Mouse (Mus musculus): ENCODE results near the gene Dner.
A peak's percentile ranks its signal among the peaks of the same experiment; 100 is the strongest.

Gene Dner

DNA sequence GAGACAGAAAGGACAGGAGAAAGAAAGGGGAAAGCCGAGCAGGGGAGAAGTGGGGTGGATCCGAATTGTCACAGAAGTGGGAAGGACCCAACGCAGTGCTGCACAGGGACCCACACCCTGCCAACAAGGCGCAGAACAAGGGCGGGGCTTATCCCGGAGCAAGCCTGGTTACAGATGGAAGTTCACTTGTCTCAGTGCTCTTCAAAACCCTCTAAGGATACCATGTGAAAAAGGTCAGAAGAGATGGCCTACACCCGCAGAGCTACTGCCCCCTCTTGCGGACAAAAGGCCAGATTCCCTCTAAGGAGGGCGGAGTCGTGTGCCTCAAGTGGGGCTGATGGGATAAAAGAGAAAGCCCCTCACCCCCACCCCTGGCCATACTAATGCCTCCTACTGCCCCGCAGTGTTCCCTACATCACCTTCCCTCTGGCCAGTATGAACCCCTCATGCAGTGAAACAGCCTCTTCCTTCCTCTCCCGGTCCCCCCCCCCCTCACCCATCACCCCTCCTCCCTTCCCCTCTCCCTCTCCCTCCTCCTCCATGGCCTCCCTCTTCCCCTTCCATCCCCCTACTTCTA, 73.0 kb downstream of the Dner start:
- no peak for DNase-seq

DNA sequence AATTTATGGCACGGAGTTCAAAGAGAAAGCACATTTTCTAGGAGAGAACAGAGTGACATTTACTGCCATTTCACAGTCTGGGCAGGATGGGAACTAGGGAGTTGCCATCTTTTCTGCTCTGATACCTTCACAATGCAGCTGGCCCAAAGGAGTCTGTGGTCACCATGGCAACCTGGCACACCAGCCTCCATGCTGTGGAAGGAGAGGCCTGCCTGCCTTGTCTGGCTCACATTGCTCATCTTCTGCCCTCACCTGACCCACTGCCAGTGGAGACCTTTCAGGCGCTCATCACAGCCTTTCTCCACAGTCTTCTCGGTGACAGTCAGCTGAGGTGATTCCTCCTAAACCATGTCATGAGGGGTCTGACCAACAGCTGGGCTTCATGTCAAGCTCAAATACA, 74.7 kb downstream of the Dner start:
- DNase-seq: peak; percentile 45

GRCm38 (mm10) chr1:84619131-84619760, 76.8 kb downstream of the Dner start:
- DNase-seq: peak; percentile 44

DNA sequence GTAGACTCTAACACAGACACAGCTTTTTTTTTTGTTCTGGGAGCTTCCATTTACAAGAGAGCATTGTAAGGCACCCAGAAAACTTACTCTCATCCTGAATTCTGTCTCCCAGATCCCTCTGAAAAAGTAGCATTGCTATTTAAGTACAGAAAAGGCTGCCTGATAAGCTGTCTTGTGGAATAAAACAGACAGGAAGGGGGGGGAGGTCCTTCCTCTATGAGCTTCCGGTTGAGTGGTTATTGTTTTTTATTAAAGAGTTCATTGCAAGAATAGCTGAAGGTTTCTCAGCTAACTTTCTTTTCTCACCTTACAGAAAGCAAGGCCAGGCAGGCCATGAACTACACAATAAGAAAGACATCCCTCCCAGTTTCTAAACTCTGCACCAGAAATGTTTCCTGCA, 77.9 kb downstream of the Dner start:
- no peak for DNase-seq

GRCm38 (mm10) chr1:84616133-84616532, 79.9 kb downstream of the Dner start:
- no peak for DNase-seq

DNA sequence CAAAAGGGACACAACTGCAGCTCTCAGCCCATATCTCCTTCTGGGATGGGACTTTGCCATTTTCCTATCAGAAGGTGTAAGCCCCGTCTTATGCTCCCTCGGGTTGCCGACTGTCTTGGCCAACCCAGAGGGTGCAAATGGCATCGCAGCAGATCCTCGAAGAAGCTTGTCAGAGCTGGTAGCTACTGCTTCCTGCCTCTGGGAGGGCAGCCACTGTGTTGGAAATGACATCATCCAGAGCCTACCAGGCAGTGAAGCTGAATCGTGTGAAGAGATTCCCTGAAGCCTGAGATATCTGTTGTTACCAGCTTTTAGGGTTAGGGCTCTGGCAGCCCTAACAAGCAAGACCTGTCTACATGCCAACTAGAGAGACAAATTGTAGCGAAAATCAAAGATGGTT, 81.4 kb downstream of the Dner start:
- DNase-seq: no peak

DNA sequence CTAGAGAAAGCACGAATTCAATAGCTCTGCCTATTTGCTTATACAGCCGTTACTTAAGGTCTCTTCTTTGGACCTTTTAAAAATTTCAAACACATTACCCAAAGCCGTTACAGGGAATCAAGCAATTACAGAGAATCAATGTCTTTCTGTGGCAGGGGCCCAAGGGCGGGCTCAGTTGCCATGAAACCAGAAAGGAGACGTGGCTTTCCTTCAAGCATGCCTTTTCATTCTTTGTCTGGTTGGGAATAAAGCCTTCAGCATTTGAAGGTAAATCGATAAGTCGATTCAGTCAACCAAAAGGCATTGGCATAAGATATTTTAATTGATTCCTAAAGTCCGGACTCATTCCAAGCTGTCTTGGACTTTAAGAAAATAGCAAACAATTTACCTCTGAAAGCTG, 82.9 kb downstream of the Dner start:
- DNase-seq: no peak

DNA sequence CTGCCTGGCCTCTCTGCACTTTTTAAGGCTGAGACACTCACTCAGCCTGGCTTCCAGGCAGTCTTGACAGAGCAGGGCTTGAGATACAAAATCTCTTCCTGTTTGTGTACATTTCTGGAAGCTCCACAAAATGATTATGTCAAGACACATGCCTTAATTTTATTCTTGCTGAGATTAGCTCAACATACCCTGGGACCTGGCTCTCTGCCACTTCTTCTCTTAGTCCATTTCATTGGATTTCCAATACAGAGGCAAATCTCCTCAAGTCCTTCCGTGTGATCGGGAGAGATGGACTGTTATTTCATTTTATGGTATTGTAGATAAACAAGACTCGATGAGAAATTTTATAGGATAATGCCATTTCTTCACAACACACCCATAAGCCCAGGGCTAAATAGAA, 84.7 kb downstream of the Dner start:
- no peak for DNase-seq

GRCm38 (mm10) chr1:84599025-84599424, 97.0 kb downstream of the Dner start:
- no peak for DNase-seq

DNA sequence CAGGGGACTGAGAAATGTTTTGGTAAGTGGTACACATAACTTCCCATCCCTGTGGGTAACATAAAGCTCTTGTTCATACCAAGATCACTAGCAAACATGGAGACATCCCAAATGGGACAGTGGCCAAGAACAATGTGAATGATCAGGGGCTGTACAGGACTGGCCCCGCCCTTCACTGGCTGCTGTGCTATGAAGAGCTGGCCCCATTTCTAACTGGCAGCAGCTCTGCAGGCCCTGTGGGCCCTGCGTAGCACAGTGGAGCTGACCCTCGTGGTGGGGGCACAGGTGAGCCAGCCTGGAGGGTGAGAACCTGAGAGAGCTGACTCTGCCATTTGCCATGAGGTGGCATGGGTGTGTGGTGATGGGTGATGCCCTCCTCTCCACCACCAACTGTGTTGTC, 100.0 kb downstream of the Dner start:
- DNase-seq: no peak

DNA sequence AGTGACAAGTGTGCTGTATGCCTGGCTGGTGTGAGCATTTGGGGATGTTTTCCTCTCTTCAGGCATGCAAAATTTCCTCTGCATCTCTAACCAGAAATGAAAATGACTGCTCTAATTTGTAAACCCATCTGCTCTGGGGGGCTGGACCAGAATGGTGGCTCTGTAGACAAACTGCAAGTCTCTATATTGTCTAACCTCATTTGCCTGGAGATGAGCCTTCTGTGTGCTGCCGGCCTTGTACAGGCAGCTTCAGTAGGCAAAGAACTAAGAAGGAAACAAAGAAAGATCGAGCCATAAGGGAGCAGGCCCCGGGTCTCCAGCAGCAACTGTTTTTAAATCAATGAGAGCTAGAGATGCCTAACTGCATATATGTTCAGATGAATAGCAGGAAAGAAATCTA, 103.6 kb downstream of the Dner start:
- no peak for DNase-seq

DNA sequence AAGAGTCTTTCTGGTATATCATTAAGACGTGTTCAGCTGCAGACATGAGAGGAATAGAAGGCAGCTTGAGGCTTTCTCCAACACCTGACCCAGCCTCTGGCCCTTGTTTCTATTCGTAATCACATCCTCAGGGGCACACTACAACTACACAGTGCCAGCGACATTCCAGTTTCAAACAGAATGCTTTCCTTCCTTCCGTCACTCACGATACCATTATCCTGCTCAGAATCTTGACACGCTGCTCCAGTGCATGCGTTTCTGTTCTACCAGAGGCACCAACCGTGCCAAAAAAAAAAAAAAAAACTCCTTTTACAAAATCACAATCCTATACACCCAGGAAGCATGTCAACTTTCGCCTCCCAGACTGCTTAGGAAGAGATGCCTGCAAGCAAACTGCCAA, 105.5 kb downstream of the Dner start:
- DNase-seq: no peak

GRCm38 (mm10) chr1:84585434-84585833, 110.6 kb downstream of the Dner start:
- no peak for DNase-seq

GRCm38 (mm10) chr1:84581812-84582211, 114.2 kb downstream of the Dner start:
- DNase-seq: peak; percentile 62

DNA sequence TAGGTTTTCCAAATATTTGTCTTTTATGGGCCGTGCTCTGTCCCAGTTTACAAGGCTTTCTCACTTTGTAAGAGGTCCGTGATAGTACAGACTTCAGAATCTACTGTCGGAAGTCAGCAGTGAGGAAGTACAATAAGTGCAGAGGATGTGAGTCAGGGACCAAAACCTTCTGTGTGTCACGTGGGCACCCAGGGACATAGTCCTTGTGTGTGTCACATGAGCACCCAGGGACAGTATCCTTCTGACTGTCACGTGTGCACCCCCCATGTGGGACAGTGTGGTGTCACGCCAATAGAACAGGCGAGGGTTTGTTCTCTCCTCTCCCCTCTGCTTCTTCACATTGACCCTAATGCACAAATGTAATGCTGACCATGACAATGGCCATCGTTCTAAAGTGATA, 134.2 kb downstream of the Dner start:
- DNase-seq: no peak

GRCm38 (mm10) chr1:84561387-84561786, 134.6 kb downstream of the Dner start:
- DNase-seq: no peak

DNA sequence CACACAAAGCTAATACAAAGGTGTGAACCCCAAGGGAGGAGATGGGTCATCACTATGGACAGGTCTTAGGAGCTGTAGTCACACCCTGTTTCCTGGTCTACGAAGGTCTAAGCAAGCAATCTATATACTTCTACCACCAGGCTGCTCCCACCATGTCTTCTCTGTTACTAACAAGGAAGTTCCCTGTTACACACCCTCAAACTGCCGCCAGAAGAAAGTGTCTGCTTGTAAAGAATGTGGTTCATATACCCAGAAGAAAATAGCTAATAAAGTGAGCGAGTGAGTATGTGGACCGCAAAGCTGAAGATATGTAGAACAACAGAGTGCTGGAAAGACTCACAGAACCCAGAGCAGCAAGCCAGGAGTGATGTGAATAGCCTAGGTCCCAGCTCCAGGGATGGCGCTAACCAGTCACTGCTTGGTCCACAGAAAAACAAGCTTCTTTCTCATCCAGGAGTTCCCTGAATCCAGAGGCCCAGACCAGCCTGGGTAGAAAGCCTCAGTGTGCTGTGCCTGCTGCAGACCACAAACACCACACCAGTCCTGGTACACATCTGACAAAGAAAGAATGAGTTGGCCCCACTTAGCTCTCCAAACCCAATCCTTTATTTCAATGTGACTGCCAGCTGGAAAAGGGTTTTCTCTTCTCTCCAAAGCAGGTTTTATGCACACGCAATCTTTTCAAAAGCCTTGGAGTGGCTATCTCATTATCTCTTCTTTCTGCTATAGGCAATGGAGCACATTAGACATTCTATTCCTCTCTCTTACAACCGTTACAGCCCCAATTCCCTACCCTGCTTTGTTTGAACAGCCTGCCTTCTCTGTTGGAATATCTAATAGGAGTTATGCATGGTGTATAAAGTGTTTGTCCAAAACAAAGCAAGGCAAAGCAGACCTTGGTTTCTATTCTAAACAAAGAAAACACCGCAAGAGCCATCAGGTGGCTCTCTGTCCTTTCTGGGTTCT, 139.2 kb downstream of the Dner start:
- DNase-seq: no peak

DNA sequence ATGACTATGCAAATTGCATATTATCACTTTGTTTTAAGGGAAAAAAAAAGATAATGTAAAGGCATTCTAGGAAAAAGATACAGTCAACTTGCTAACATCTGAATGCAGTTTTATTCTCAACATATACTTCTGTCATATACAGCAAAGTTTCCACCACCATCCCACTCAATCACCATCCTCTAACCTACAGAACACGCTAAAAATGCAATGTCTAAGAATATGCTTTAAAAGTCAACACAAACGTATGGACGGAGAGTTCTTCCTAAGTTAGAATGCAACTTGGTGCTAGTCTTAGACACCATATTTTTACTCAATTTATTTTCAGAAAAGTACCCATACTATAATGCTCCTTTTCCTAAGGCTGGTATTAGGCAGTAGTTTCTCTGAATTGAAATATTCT, 144.0 kb downstream of the Dner start:
- DNase-seq: no peak

GRCm38 (mm10) chr1:84550065-84550368, 146.0 kb downstream of the Dner start:
- no peak for DNase-seq

DNA sequence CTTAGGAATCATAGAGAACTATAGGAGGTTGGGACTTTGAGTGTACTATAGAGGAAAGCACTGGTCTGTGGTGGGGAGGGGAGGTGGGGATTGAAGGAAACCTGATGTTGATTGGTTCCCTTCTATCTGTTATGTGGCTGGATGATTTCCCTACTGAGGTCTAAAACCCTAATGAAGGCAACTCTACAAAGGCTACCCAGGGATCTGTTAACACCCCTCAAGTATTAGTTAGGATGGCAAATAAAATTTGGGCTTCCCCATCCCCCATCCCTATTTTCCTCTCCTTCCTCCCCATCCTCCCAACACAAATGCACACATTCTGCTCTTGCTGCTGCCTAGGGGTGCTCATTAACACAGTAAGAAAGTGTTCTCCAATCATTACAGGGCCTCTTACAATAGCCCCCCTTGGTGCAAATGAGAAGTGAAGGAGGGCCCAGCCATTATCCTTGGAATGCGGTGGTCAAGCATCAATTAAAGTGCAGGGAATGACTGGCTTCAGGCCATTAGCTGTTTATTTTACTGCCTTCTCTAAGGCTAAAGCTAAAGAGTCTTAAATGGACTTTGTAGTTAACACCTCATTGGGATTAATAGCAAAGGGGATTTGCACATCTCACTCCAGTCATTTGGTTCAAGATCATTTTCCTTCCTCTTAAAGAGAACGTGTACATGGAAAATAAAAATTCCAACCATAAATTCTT, 146.5 kb downstream of the Dner start:
- no peak for DNase-seq

DNA sequence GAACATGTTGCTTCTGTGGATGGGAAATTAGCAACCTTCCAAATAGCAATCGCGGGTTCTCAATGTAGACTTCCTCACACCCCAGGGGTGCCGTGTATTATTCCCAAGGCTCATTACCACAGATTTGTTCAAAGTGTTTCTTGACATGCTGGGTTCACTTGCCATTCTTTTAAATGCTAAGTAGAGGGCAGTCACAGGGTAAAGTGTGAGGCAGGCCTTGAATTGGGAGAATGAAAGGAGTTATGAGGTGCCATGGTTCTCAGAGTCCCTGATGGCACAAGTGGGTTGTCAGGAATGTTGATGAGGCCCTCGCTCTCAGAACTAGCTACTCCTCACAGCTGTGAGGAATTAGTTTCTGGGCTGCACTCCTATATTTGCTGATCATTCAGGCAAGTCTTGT, 160.0 kb downstream of the Dner start:
- no peak for DNase-seq

- DNase-seq: no peak
Observed at GRCm38 (mm10) chr1:84525514-84525913, 170.5 kb downstream of the Dner start.

DNA sequence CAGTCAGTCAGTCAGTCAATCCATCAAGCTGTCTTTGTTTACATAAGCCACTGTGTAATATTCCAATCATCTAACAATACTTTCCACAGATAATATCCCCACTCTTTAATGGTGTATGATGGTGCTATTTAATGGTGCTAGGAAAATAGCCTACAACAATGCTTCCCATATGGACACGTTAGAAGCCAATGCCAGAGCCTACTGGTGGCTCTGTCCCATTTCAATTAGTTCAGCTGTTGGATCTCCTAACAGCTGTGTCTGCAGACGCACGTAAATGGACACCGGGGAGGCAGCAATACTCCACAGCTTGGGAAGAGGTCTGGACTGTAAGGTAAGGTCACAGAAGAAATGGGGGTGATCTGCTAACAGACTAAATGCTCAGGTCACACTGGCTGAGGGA, 171.6 kb downstream of the Dner start:
- no peak for DNase-seq

DNA sequence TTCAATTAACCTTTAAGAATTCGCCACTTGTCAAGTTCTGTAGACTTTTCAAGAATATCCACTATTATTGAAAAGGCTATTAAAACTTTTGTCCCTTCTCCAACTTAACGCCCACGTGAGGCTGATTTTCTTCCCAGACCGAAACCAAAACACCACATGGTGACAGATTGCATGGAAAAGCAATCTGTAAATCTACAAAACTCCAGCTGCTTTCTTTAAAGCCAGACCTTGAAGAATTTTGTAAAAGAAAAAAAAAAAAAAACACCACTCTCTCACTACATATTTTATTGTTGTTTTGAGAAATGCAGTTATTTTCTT, 173.1 kb downstream of the Dner start:
- DNase-seq: no peak
